Mouse (Mus musculus): ENCODE results near the gene Mthfd1.

Mthfd1 gene

GRCm38 (mm10) chr12:76262918-76263317, 7.8 kb downstream of the Mthfd1 start:
- DNase-seq (ENCODE audit: extremely low read depth, low read depth): no peak

DNA sequence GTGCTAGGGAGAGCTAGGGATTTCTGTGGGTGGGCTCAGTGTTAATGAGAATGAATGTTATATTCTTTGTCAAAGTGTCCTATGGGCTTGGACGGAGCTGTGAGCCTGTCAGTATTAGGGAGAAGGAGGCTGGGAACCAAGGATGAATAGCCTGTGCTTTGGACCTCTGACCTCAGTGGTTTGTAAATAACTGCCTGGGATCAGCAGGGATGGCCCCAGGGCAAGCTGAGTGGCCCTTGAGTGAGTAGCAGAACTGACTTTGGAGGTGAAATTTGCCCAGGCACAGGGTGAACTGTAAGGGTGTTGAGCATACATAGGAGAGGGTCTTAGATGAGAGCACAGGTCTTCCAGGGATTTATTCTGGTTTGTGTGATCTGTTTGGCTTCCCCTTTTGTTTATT, 8.8 kb downstream of the Mthfd1 start:
- no peak for DNase-seq (ENCODE audit: extremely low read depth, low read depth)

DNA sequence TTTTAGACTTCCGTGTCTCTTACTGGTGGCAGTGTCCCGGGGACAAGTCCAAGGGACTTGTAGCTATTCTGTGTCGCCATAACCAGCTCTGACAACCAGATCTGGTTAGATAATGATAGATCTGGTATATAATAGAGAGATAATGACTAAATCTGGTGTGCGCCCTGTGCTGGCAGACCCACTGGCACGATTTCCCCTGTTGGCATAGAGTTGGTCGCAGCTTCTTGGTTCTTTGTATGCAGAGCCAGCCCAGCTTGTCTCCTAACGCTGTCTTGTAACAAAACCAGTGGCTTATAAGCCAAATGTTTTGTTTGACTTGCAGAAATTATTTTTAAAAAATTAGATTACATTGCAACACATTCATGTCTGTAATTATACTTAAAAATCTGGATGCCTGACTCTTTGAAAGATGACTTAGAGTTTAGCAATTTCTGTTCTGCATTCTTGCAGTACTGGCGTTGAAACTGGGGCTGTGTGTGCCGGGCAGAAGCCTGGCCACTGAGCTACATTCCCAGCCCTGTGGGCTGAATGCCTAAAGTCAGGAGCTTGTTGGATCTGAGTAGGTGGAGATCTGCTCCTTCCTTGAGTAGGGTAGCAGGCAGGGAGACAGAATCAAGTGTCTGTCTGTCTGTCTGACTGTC, 9.3 kb downstream of the Mthfd1 start:
- no peak for DNase-seq (ENCODE audit: extremely low read depth, low read depth)

DNA sequence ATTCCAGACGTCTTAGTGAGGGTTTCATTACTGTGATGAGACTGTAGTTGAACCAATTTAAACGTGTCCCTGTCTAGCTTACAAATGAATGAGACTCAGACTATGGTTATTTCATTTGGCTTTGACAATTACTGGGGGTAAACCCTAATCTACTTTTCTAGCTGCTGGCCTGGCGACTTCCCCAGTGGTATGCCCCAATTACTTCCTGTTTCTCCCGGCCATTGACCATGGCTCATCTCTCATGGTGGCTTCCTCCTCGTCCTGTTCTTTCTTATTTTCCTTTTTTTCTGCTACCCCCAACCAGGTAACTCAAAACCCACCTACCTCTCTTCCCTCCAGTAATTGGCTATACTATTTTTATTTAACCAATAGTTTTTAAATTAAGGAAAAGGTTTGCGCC, 9.9 kb downstream of the Mthfd1 start:
- no peak for DNase-seq (ENCODE audit: extremely low read depth, low read depth)

GRCm38 (mm10) chr12:76266875-76267274, 11.8 kb downstream of the Mthfd1 start:
- DNase-seq (ENCODE audit: extremely low read depth, low read depth): no peak

- DNase-seq (ENCODE audit: extremely low read depth, low read depth): no peak
Measured at GRCm38 (mm10) chr12:76268686-76269085, 13.6 kb downstream of the Mthfd1 start.

DNA sequence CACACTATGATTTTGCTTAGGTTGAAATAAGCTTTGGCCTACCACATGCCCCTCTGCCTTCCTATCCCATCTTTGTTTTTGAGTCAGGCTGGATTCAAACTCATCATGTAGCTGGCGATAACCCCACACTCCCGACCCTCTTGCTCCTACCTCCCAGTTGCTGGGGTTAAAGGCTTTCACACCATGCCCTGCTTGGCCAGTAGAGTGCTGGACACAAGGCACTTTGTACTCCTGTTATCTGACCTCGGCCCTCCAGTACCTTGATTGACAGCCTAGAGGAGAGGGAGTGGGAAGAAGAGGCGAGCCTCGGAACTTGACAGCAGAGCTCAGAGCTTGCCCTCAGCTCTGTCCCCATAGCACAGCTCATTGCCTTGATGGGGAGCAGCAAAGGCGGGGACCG, 14.1 kb downstream of the Mthfd1 start:
- DNase-seq (ENCODE audit: extremely low read depth, low read depth): no peak

GRCm38 (mm10) chr12:76271516-76271915, 16.4 kb downstream of the Mthfd1 start:
- DNase-seq (ENCODE audit: extremely low read depth, low read depth): no peak

GRCm38 (mm10) chr12:76272610-76273524, 17.8 kb downstream of the Mthfd1 start:
- DNase-seq (ENCODE audit: extremely low read depth, low read depth): no peak

DNA sequence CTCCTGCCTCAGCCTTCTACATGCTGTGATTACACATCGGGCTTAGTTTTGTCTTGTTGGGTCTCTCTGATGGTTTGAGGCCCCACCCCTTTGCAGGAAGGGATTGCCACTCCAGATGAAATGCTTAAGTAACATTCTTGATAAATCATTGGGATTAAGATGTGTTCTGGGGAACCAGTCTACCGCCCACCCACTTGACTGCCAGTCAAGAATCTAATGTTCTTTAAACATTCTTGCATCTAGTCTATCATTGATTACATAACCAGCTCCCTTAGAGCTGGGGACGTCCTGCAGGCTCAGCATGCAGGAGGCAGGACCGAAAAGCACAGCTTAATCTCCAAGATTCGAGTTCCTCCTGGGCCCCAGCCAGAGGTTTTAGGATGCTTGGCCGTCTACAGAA, 23.1 kb downstream of the Mthfd1 start:
- no peak for DNase-seq (ENCODE audit: extremely low read depth, low read depth)

DNA sequence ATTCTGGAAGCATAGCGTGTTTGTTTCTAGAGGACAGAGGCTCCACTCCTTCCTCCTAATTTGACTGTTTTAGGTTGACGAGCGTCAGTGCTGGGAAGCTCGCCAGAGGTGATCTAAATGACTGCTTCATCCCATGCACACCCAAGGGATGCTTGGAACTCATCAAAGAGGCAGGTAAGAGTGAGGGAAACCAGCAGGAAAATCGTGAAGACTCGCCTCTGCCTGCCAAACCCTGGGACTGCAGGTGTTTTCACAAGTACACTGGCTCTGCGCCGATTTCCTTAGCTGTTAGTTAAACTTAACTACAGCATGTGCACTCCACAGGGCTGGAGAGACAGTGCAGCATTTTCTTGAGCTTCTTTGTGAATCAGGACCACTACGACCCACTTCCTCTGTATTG, 25.5 kb downstream of the Mthfd1 start:
- DNase-seq (ENCODE audit: extremely low read depth, low read depth): no peak

GRCm38 (mm10) chr12:76281111-76281660, 26.1 kb downstream of the Mthfd1 start:
- no peak for DNase-seq (ENCODE audit: extremely low read depth, low read depth)

GRCm38 (mm10) chr12:76282132-76282531, 27.0 kb downstream of the Mthfd1 start:
- DNase-seq (ENCODE audit: extremely low read depth, low read depth): no peak

DNA sequence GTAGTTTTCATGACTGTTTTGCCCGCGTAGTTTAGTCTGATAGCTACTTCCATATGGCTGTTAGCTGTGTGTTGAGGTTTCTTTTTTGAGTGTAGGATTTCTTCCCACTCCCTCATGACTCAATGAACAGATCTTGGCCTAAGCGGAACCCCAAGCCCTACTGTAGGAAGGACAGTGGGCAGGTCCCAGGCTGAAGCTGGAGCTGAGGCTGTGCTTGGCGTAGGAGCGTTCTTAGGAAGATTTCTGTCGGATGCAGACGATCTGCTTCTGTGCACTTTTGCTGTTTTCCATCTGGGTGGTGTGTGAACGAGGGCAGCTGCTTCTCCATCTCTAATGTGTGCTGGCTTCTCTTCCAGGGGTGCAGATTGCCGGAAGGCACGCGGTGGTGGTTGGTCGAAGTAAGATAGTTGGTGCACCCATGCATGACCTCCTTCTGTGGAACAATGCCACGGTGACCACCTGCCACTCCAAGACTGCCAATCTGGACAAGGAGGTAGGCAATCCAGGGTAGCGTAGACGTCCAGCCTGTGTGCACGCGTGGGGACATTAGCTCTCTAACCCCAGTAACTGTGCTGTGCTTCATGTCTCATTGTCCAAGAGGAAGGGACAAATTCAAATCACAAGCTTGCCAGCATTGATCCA, 27.6 kb downstream of the Mthfd1 start:
- DNase-seq (ENCODE audit: extremely low read depth, low read depth): no peak

DNA sequence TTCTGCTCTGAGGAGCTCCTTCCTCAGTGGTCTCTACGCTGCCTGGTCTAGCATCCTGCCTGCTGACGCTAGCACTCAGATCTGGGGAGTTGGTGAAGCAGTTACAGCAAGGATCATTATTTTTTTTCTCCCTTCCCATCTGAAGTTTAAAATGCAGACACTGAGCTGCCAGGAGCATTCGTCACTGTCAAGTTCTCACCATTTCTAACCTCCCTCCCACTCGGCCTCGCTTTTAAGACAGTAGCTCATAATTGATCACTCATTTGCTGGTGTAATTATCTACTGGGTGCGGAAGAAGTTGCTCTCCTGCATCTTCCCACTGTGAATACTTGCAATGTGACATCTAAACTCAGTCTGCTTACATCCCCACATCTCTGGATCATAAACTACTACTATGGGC, 30.3 kb downstream of the Mthfd1 start:
- no peak for DNase-seq (ENCODE audit: extremely low read depth, low read depth)

- no peak for DNase-seq (ENCODE audit: extremely low read depth, low read depth)
Measured at GRCm38 (mm10) chr12:76287986-76288385, 32.9 kb downstream of the Mthfd1 start.

GRCm38 (mm10) chr12:76288494-76288893, 33.4 kb downstream of the Mthfd1 start:
- no peak for DNase-seq (ENCODE audit: extremely low read depth, low read depth)

- no peak for DNase-seq (ENCODE audit: extremely low read depth, low read depth)
Measured at GRCm38 (mm10) chr12:76289428-76289827, 34.3 kb downstream of the Mthfd1 start.

GRCm38 (mm10) chr12:76290271-76290670, 35.2 kb downstream of the Mthfd1 start:
- no peak for DNase-seq (ENCODE audit: extremely low read depth, low read depth)

DNA sequence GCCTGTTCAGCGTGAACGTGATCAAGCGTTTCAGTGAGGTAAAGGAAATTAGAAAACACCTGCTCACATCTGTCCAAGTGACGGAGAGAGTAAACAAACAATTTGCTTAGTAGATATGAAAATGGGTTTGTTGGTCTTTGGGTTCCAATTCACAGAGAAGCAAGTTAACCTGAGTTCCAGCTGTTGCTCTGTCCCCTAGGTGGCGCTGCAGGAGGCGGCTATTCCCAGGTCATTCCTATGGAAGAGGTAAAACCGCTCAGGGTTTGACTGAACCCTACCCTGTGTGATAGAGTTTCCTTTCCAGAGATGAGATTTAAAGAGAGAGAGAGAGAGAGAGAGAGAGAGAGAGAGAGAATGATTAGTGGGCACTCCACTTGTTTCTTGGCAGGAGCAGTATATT, 38.1 kb downstream of the Mthfd1 start:
- no peak for DNase-seq (ENCODE audit: extremely low read depth, low read depth)

- no peak for DNase-seq (ENCODE audit: extremely low read depth, low read depth)
Measured at GRCm38 (mm10) chr12:76297830-76298229, 42.7 kb downstream of the Mthfd1 start.

- no peak for DNase-seq (ENCODE audit: extremely low read depth, low read depth)
Measured at GRCm38 (mm10) chr12:76299361-76299906, 44.3 kb downstream of the Mthfd1 start.

All from MEL-GATA-1-ER (cell line).